Mouse (Mus musculus) CH12.LX (cell line): ENCODE data around the gene Tekt2. TPM values are rescaled to one million over a fixed set of nuclear protein-coding genes. Genes with fewer than 3 reads are reported as not detected.

Source experiments
- DNase-seq: peaks from one replicate; pipeline ENCODE4 v3.0.0-alpha.2; 2013; ENCODE audit errors: extremely low read depth
- H3K27ac ChIP-seq: 2 replicates; pipeline ENCODE4 v1.5.1; 2012; ENCODE audit warnings: low read depth, mild to moderate bottlenecking, control low read depth, moderate library complexity; ENCODE audit not compliant: insufficient read depth
- H3K27me3 ChIP-seq: replicated peaks from 2 replicates; pipeline ENCODE3; 2012; ENCODE audit warnings: inconsistent platforms
- H3K36me3 ChIP-seq, 2 experiments: replicated peaks in 1 of 2; 2 replicates each; pipeline versions ENCODE3 to v1.6.1; 2012; ENCODE audit warnings: inconsistent platforms in 1 of 2, low read length in 1 of 2, mild to moderate bottlenecking in 1 of 2, mixed read lengths in 1 of 2, moderate library complexity in 1 of 2; ENCODE audit not compliant: control insufficient read depth in 1 of 2, insufficient read depth in 1 of 2
- H3K4me1 ChIP-seq, 2 experiments: 2 replicates each; pipeline ENCODE4 v1.6.1; 2012; ENCODE audit warnings: inconsistent platforms in 1 of 2, moderate library complexity in 1 of 2; ENCODE audit not compliant: insufficient read depth in 2 of 2, control insufficient read depth in 1 of 2
- H3K4me2 ChIP-seq: 2 replicates; pipeline ENCODE4 v1.6.1; 2012; ENCODE audit warnings: low read depth, mild to moderate bottlenecking, control low read depth; ENCODE audit not compliant: poor library complexity, insufficient read depth, severe bottlenecking
- H3K4me3 ChIP-seq, 3 experiments: fragments of 150-350 bp in 1 of 3; sonication (generic) in 1 of 3; replicated peaks in 1 of 3; 2 replicates each; pipeline versions ENCODE3 to v1.5.1; 2011 to 2012; ENCODE audit warnings: low read depth in 2 of 3, low read length in 2 of 3, mild to moderate bottlenecking in 2 of 3, moderate library complexity in 2 of 3, control low read depth in 1 of 3, improper control_type of control experiment in 1 of 3, inconsistent platforms in 1 of 3, mixed read lengths in 1 of 3; ENCODE audit not compliant: poor library complexity in 1 of 3
- H3K79me2 ChIP-seq: replicated peaks from 2 replicates; pipeline ENCODE4 v1.6.1; 2012; ENCODE audit warnings: mild to moderate bottlenecking, moderate library complexity; ENCODE audit not compliant: control insufficient read depth, poor library complexity, insufficient read depth, severe bottlenecking; ENCODE audit errors: extremely low read depth
- H3K9ac ChIP-seq: 2 replicates; pipeline ENCODE4 v1.6.1; 2012; ENCODE audit warnings: low read depth, mild to moderate bottlenecking, control low read depth, moderate library complexity; ENCODE audit not compliant: insufficient read depth
- H3K9me3 ChIP-seq: replicated peaks from 2 replicates; pipeline ENCODE3; 2012; ENCODE audit warnings: low read length, inconsistent platforms, mixed read lengths
- BHLHE40 ChIP-seq: IDR thresholded peaks from 2 replicates; pipeline ENCODE4 v1.6.1; 2011; ENCODE audit warnings: mild to moderate bottlenecking, low read depth, low read length, improper control_type of control experiment
- CHD2 ChIP-seq: IDR thresholded peaks from 2 replicates; pipeline ENCODE4 v1.6.1; 2011; ENCODE audit warnings: low read length, improper control_type of control experiment
- CTCF ChIP-seq, 2 experiments: IDR thresholded peaks in 1 of 2; conservative IDR thresholded peaks in 1 of 2; 2 replicates each; pipeline ENCODE4 v1.5.1; 2011 to 2012; ENCODE audit warnings: low read depth in 2 of 2, low read length in 2 of 2, improper control_type of control experiment in 1 of 2, inconsistent platforms in 1 of 2, mild to moderate bottlenecking in 1 of 2, moderate library complexity in 1 of 2
- ELF1 ChIP-seq: IDR thresholded peaks from 2 replicates; pipeline ENCODE4 v1.6.1; 2014; ENCODE audit warnings: low read depth, mild to moderate bottlenecking, inconsistent platforms, low read length, improper control_type of control experiment
- GABPA ChIP-seq: IDR thresholded peaks from 2 replicates; pipeline ENCODE4 v1.6.1; 2012; ENCODE audit warnings: low read depth, low read length, improper control_type of control experiment, inconsistent platforms; ENCODE audit not compliant: insufficient replicate concordance
- HCFC1 ChIP-seq: IDR thresholded peaks from 2 replicates; pipeline ENCODE4 v1.6.1; 2012; ENCODE audit warnings: low read depth, mild to moderate bottlenecking, inconsistent platforms, low read length, improper control_type of control experiment
- JUND ChIP-seq: conservative IDR thresholded peaks from 2 replicates; pipeline ENCODE4 v1.6.1; 2011; ENCODE audit warnings: low read depth, low read length, improper control_type of control experiment
- NELFE ChIP-seq: IDR thresholded peaks from 2 replicates; pipeline ENCODE4 v1.6.1; 2011; ENCODE audit warnings: low read depth, low read length, improper control_type of control experiment
- PAX5 ChIP-seq: IDR thresholded peaks from 2 replicates; pipeline ENCODE4 v1.6.1; 2012; ENCODE audit warnings: low read length, inconsistent platforms, mixed read lengths
- RAD21 ChIP-seq: IDR thresholded peaks from 2 replicates; pipeline ENCODE4 v1.6.1; 2011; ENCODE audit warnings: low read depth, mild to moderate bottlenecking, low read length, improper control_type of control experiment, moderate library complexity
- SMC3 ChIP-seq: IDR thresholded peaks from 2 replicates; pipeline ENCODE4 v1.6.1; 2011; ENCODE audit warnings: low read depth, low read length, improper control_type of control experiment
- TBP ChIP-seq: conservative IDR thresholded peaks from 2 replicates; pipeline ENCODE4 v1.6.1; 2011; ENCODE audit warnings: low read depth, low read length, improper control_type of control experiment
- TCF12 ChIP-seq: IDR thresholded peaks from 2 replicates; pipeline ENCODE4 v1.6.1; 2014; ENCODE audit warnings: low read depth, mild to moderate bottlenecking, inconsistent platforms, low read length, improper control_type of control experiment
- USF1 ChIP-seq: IDR thresholded peaks from 2 replicates; pipeline ENCODE4 v1.6.1; 2014; ENCODE audit warnings: low read depth, mild to moderate bottlenecking, inconsistent platforms, low read length, improper control_type of control experiment
- ZMIZ1 ChIP-seq: IDR thresholded peaks from 2 replicates; pipeline ENCODE4 v1.6.1; 2012; ENCODE audit warnings: low read depth, mild to moderate bottlenecking, inconsistent platforms, low read length, improper control_type of control experiment
- dilution Hi-C: fragments of 300-500 bp; cut with MboI; formaldehyde crosslinking; loops from 2 replicates; pipeline ENCODE4 v1.14.3; 2020; ENCODE audit warnings: low sequenced_read_pairs; ENCODE audit not compliant: extremely low pct_unique_long_range_greater_than_20kb, extremely low pct_ligation_motif_present
- in situ Hi-C: fragments of 300-500 bp; cut with MboI; formaldehyde crosslinking; loops from 3 replicates; pipeline ENCODE4 v1.14.3; 2019; ENCODE audit warnings: low sequenced_read_pairs, low pct_ligation_motif_present, low pct_unique_long_range_greater_than_20kb, mixed read lengths
- polyA plus RNA-seq: library from polyadenylated mRNA; unstranded; fragments of >175 nt; gene quantifications from 2 replicates; pipeline ENCODE4 v1.2.1, GENCODE M21; 2012; ENCODE audit warnings: low read depth; ENCODE audit not compliant: insufficient read length
- total RNA-seq, 2 experiments: library from RNA; depleted of rRNA; stranded (reverse); fragments of 300-350 nt in 1 of 2; fragments of >200 nt in 1 of 2; gene quantifications; 2 replicates each; pipeline ENCODE4 v1.2.3; 2012 to 2014

The Tekt2 gene
- total and polyA plus RNA-seq, 3 experiments, result 0.08 to 0.24 TPM; not detected in 1

GRCm38 (mm10) chr4:126278565-126278915 is 46.9 kb downstream of the Tekt2 start:
- peaks cover 0 to 17% of the 10 kb centered on the region in 2 experiments; a peak in 2 of 4 replicates for H3K4me1 ChIP-seq
- TF ChIP-seq PAX5, result no peak
- no peak for TF ChIP-seq ZMIZ1
- no peak for TF ChIP-seq ELF1
- no peak for TF ChIP-seq NELFE
- TF ChIP-seq GABPA, result no peak
- no peak for TF ChIP-seq JUND
- no peak for TF ChIP-seq TCF12
- TF ChIP-seq BHLHE40, result no peak
- no peak for TF ChIP-seq HCFC1
- TF ChIP-seq SMC3, result no peak
- dilution Hi-C loops (no loop called here), in situ Hi-C loops (no loop called here)
- H3K4me2 ChIP-seq, result no peak overlapping the region
- H3K36me3 ChIP-seq, result peaks cover 18 to 28% of the 10 kb centered on the region in 2 experiments
- no peak overlapping the region for H3K27ac ChIP-seq
- H3K79me2 ChIP-seq, result no peaks in the 10 kb centered on the region
- no peak for DNase-seq
- H3K4me3 ChIP-seq, result no peak overlapping the region
- H3K9me3 ChIP-seq, result no peaks in the 10 kb centered on the region
- H3K9ac ChIP-seq, result no peak overlapping the region
- no peaks in the 10 kb centered on the region for H3K27me3 ChIP-seq

GRCm38 (mm10) chr4:126277906-126278564 is 47.5 kb downstream of the Tekt2 start:
- H3K9me3 ChIP-seq, result no peaks in the 10 kb centered on the region
- no peak overlapping the region for H3K4me3 ChIP-seq
- peak overlapping the region; percentile 5; the same call in 1 of the 2 replicates for H3K4me2 ChIP-seq
- TF ChIP-seq RAD21 (peak; percentile 78), SMC3 (peak; percentile 90), CHD2 (0 out of 2 replicates have a peak, but pooled peaks have one; percentile 19), TBP (no peak), USF1 (no peak), CTCF (conservative IDR thresholded peaks at IDR 0.05 in 1 of 2, IDR thresholded peaks at IDR 0.05 in 1 of 2; ENCODE audit: low read depth in 2 of 2, low read length in 2 of 2) (peak; percentile 65 to 89)
- peaks cover 23 to 33% of the 10 kb centered on the region in 2 experiments for H3K36me3 ChIP-seq
- H3K27ac ChIP-seq, result no peak overlapping the region
- dilution Hi-C loops (no loop called here), in situ Hi-C loops (no loop called here)
- H3K27me3 ChIP-seq, result no peaks in the 10 kb centered on the region
- no peak overlapping the region for H3K9ac ChIP-seq
- H3K79me2 ChIP-seq, result no peaks in the 10 kb centered on the region
- DNase-seq, result peak; percentile 51
- peaks cover 0 to 17% of the 10 kb centered on the region in 2 experiments; a peak in 2 of 4 replicates for H3K4me1 ChIP-seq
